Mouse (Mus musculus): ENCODE data around the gene Sfxn3.

The Sfxn3 gene

GRCm38 (mm10) chr19:45047935-45048643 lies 786 bp downstream of the Sfxn3 start:
- DNase-seq: peak; percentile 59

GRCm38 (mm10) chr19:45048644-45049365 lies 1.5 kb downstream of the Sfxn3 start:
- DNase-seq: no peak

GRCm38 (mm10) chr19:45049523-45049922 lies 2.2 kb downstream of the Sfxn3 start:
- no peak for DNase-seq

DNA sequence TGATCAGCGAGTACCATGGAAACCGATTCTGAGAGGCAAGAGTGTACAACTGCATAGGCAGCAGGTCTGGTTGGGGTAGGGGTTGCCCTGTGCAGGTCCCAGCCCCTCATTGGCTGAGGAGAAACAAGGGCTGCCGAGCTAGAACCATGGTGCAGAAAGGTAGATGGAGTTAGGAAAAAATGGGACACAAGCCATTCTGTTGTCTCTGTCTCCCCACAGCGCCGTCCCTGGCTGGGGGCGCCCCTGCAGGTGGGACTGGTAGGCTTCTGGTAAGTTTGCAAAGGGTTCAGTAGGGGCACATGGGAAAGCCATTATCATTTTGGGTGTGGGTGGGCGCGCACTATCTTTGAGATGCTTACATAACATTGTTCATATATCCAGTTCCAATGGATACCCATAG lies 6.1 kb downstream of the Sfxn3 start:
- no peak for DNase-seq

- no peak for DNase-seq
Observed at GRCm38 (mm10) chr19:45054892-45055690, 7.8 kb downstream of the Sfxn3 start.

- DNase-seq: peak; percentile 33
Observed at GRCm38 (mm10) chr19:45056364-45056763, 9.1 kb downstream of the Sfxn3 start.

DNA sequence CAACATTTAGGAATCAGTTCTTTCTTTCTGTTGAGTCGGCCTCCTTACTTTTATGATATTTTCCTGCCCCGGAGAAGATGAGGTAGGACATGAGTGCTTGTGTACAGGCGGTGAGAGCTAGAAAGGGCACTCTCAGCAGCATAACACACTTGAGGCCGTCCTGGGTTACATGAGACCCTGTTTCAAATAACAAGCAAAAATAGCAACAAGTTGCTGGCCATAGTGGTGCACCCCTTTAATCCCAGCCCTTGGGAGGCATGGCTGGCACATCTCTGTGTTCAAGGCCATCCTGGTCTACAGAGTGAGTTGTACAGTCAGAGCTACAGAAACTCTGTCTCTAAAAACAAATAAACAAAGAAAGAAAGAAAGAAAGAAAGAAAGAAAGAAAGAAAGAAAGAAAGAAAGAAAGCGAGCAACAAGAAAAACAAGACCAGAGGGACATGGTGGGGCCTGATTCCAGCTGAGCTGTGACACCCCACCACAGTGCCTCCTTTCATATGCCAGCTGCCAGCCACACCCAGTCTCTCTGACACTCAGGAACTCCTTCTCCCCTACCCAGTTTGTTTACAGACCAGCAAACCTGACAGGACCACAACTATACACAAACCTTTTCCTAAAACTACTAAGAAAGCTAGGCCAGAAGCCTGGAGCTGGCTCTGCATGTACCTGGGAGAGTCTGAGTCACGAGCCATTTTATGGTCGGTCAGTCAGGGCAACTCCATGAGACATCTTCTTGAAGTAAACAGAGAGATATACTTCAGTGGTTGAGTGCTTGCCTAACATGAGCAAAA lies 9.8 kb downstream of the Sfxn3 start:
- peak; percentile 59 for DNase-seq

- no peak for DNase-seq
Observed at GRCm38 (mm10) chr19:45057724-45058112, 10.4 kb downstream of the Sfxn3 start.

GRCm38 (mm10) chr19:45058113-45058839 lies 11.0 kb downstream of the Sfxn3 start:
- peak; percentile 91 for DNase-seq

- DNase-seq: no peak
Observed at GRCm38 (mm10) chr19:45058841-45059240, 11.5 kb downstream of the Sfxn3 start.

DNA sequence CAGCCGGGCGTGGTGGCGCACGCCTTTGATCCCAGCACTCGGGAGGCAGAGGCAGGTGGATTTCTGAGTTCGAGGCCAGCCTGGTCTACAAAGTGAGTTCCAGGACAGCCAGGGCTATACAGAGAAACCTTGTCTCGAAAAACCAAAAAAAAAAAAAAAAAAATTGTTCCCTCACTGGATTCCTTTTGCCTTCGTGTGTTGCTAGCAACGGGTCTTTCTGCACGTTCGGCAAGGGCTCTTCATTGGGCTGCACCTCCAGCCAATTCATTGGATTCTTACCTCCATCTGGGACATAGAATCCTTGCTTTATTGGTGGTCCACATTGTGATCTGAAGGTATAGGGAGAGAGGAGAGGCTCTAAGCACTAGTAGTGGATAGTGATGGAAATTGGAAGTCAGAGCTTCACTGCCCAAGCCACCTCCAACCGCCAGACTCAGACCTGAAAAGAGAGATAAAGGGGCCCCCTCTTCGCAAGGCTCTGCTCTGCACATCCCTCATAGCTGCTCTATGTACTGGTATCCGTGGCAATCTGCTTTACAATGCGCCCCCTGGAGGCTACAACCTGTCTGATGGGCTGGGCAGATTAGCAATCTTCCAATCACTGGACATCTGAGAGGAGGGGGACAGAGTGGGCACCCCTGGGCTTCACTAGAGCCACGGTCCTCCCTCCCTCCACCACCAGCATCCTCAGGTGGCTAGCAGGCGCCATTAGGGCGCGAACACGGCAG lies 16.4 kb downstream of the Sfxn3 start:
- DNase-seq: peak; percentile 59

DNA sequence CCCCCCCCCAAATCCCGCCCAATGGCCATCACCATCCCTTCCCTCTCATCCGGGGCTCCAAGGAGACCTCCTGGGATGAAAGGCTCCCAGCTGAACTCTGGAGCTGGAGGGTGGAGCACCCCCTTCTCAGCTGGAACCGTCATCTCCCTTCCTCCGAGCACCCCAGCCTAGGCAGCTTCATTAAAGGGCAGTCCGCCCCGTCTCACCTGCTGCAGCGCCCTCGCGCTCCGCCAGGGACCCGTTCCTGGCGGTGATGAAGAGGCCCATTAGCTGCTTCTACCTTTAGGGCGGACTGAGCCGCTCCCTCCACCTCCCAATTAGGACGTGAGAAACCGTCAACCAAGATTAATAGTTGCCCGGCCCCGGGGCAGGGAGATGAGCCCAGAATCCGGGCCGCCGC lies 17.9 kb downstream of the Sfxn3 start:
- no peak for DNase-seq

DNA sequence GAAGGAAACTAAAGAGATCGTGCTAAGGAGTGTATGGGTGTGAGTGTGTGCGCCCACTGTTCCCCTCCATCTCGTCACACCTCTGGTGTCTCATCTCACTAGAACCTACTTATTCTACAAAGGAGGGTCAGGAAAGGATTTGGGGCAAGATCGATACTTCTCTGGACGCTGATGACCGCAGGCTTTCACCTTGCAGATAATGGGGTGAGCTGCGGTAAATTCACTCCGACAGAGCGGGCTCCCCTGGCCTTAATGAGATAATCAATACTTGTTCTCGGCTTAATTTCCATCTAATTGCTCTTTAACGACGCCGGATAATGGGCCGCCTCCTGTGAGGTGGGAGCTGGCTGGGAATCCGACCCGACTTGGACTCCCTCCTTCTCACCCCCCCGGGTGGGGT lies 19.9 kb downstream of the Sfxn3 start:
- DNase-seq: no peak

- no peak for DNase-seq
Observed at GRCm38 (mm10) chr19:45067758-45068510, 20.6 kb downstream of the Sfxn3 start.

GRCm38 (mm10) chr19:45073871-45074542 lies 26.7 kb downstream of the Sfxn3 start:
- peak; percentile 88 for DNase-seq

GRCm38 (mm10) chr19:45074580-45075322 lies 27.4 kb downstream of the Sfxn3 start, which contains the start of gene Kazald1:
Gene Kazald1, plus strand, starts transcription at chr19:45075241.
- DNase-seq: peak; percentile 92

DNA sequence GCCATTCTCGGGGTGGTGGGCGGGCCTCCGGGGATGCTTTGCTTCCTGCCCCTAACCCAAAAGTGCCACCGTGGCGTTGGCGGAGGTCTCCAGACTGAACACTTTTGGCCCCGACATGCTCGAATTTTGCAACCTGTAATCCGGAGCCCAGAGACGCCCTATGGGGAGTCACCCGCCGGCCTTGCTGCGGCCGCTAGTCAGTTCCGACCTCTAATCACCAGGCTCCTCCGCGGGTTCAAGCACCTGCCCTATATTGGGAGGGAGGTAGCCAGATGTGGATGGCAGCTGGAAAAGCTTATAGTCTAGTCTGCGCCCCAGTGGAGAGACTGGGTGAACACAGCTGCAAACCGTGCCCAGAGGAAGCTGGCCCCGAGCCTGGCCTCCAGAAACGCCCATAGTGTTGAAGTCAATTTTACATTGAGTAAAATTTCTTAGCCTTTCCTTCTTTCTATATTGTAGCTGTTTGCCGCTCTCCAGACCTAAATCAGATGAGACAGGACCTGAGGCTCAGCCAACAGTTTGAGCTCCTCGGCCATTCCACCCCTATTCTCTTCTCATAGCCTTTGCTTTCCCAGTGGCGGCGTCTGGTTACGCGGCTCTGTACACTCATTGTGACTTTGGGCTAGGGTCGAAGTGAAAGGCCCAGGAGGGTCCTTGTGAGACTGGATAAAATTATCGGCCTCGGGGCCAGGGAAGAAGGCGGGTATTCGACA lies 28.2 kb downstream of the Sfxn3 start:
- DNase-seq: no peak

GRCm38 (mm10) chr19:45076036-45076575 lies 28.8 kb downstream of the Sfxn3 start:
- no peak for DNase-seq
